Comparison of ENCODE assay signal across 10 mouse cellular contexts in the genomic region with DNA sequence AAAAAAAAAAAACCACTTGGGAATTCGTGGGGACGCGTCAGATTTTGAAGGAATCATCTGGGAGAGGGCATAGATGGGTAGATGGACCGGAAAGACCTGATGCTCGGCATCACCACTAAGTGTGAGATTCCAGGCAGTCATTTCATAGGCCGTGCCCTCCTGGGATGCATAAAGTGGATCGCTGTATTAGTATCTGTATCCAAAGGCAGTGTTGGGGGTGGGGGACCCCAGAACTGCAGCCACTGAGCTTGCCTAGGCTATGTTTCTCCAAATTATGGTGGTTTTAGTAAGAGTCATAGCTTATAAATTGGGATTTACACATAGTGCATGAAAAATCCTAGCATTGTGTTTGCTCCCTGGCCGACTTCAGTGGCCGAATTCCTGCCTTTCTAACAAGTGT. TPM values are rescaled to one million over a fixed set of nuclear protein-coding genes. Genes with fewer than 3 reads are reported as not detected.
A peak's percentile ranks its signal among the peaks of the same experiment; 100 is the strongest.
DNase-seq lines count a peak whose midpoint lies in the region; ATAC-seq and TF ChIP-seq lines count a peak whose summit lies in the region.
"Had no signal": no experiment of that assay in that cellular context is flagged by ENCODE, and none has a peak within 500 bp of the region (broad histone marks: within the 10 kb centered on the region; RNA-seq: fewer than 3 reads in every experiment).

No protein-coding gene starts in this region.

- H3K4me3 ChIP-seq in layer of hippocampus, adult 2 months, result peak overlapping the region; percentile 75
- H3K4me3 ChIP-seq in hindbrain, embryonic 13.5 days, result peak overlapping the region; percentile 72
- peak overlapping the region; percentile 75 for H3K4me3 ChIP-seq in neural tube, embryonic 13.5 days
- no peak overlapping the region for H3K4me3 ChIP-seq in liver, embryonic 11.5 days (ENCODE audit: low read depth, low read length)
- H3K4me3 ChIP-seq: heart, adult 2 months had no signal

- H3K4me2 ChIP-seq in hindbrain, embryonic 13.5 days, result peak overlapping the region; percentile 67
- peak overlapping the region; percentile 68 for H3K4me2 ChIP-seq in neural tube, embryonic 13.5 days
- no peak overlapping the region for H3K4me2 ChIP-seq in liver, embryonic 11.5 days

- peak overlapping the region; percentile 55 for H3K9ac ChIP-seq in hindbrain, embryonic 13.5 days
- peak overlapping the region; percentile 82 for H3K9ac ChIP-seq in neural tube, embryonic 13.5 days
- no peak overlapping the region for H3K9ac ChIP-seq in liver, embryonic 11.5 days (ENCODE audit: low read depth, low read length)

- peak overlapping the region; percentile 92 for H3K27ac ChIP-seq in layer of hippocampus, adult 2 months
- no peak overlapping the region for H3K27ac ChIP-seq in hindbrain, embryonic 13.5 days
- H3K27ac ChIP-seq in neural tube, embryonic 13.5 days (replicated peaks), result no peak overlapping the region; the same call in 1 of the 2 replicates
- no peak overlapping the region for H3K27ac ChIP-seq in liver, embryonic 11.5 days (ENCODE audit: low read depth, low read length)
- H3K27ac ChIP-seq: heart, adult 2 months had no signal

- no peaks in the 10 kb centered on the region for H3K9me3 ChIP-seq in hindbrain, embryonic 13.5 days
- H3K9me3 ChIP-seq in neural tube, embryonic 13.5 days, result no peaks in the 10 kb centered on the region
- no peaks in the 10 kb centered on the region for H3K9me3 ChIP-seq in liver, embryonic 11.5 days (ENCODE audit: control insufficient read depth, low read length)

- no peaks in the 10 kb centered on the region for H3K36me3 ChIP-seq in hindbrain, embryonic 13.5 days
- no peaks in the 10 kb centered on the region for H3K36me3 ChIP-seq in neural tube, embryonic 13.5 days
- H3K36me3 ChIP-seq in liver, embryonic 11.5 days (ENCODE audit: control insufficient read depth, insufficient read depth, low read length), result no peaks in the 10 kb centered on the region

- WGBS in hindbrain, embryonic 13.5 days, result 49% methylated on average over 9 of the region's 9 CpGs
- WGBS in neural tube, embryonic 13.5 days, result 38% methylated on average over 9 of the region's 9 CpGs
- 67% methylated on average over 9 of the region's 9 CpGs for WGBS in liver, embryonic 11.5 days

- no peak for DNase-seq in layer of hippocampus, adult 2 months (ENCODE audit: low spot score in 2 of 2)
- DNase-seq in layer of hippocampus, postnatal 25 days (ENCODE audit: extremely low spot score in 1 of 2, low spot score in 1 of 2), result no peak
- DNase-seq in cerebellum, postnatal 10 days, result peak; percentile 40 to 45
- no peak for DNase-seq in kidney, adult 8-10 months
- DNase-seq in testis, postnatal 14 days (ENCODE audit: low spot score), result no peak
- DNase-seq in liver, embryonic 11.5 days (ENCODE audit: low spot score), result no peak
- DNase-seq: heart, adult 2 months had no signal

- ATAC-seq in hindbrain, embryonic 13.5 days (ENCODE audit: low FRiP score), result no peak
- no peak for ATAC-seq in neural tube, embryonic 13.5 days (ENCODE audit: low read depth)
- ATAC-seq in liver, embryonic 11.5 days (replicated peaks; ENCODE audit: low FRiP score), result no peak
- ATAC-seq: intestine, embryonic 16.5 days had no signal

- peaks cover 55% of the 10 kb centered on the region for H3K4me1 ChIP-seq in hindbrain, embryonic 13.5 days (replicated peaks)
- peaks cover 71% of the 10 kb centered on the region for H3K4me1 ChIP-seq in neural tube, embryonic 13.5 days (replicated peaks)
- no peaks in the 10 kb centered on the region for H3K4me1 ChIP-seq in liver, embryonic 11.5 days (replicated peaks; ENCODE audit: control insufficient read depth, insufficient read depth, low read length)

- TF ChIP-seq CTCF in layer of hippocampus, adult 2 months (conservative IDR thresholded peaks at IDR 0.05), result no peak

- no peaks in the 10 kb centered on the region for H3K27me3 ChIP-seq in hindbrain, embryonic 13.5 days
- H3K27me3 ChIP-seq in neural tube, embryonic 13.5 days, result no peaks in the 10 kb centered on the region
- peaks cover 28% of the 10 kb centered on the region for H3K27me3 ChIP-seq in liver, embryonic 11.5 days (replicated peaks; ENCODE audit: control insufficient read depth, insufficient read depth, low read length)

RNA-seq across cellular contexts. Expression of gene Adgrb3, which starts 2.1 kb away (rescaled TPM):
- total RNA-seq in layer of hippocampus, adult 2 months (2021), result 100 to 1,000 TPM; 111 to 118 TPM
- total RNA-seq in layer of hippocampus, postnatal 25 days (2021), result 100 to 1,000 TPM; 106 to 121 TPM
- 41.2 and 42.0 TPM in 2 replicates for polyA plus RNA-seq in hindbrain, embryonic 13.5 days (2015; fragmentation: Nextera tagmentation; extraction: Ambion mirVana)
- 34.0 and 35.3 TPM in 2 replicates for polyA plus RNA-seq in neural tube, embryonic 13.5 days (2015; fragmentation: Nextera tagmentation; extraction: Ambion mirVana)
- 0.32 and 0.43 TPM in 2 replicates for polyA plus RNA-seq in liver, embryonic 11.5 days (2014; fragmentation: Nextera tagmentation; extraction: Ambion mirVana)
- total RNA-seq: heart, adult 2 months had no signal
- polyA plus RNA-seq: heart, adult 2 months had no signal

Comparison
In these comparisons a context has a peak if more than half of its experiments do, and no peak if none do; other contexts are left out.
1. DNase-seq: peak in cerebellum, postnatal 10 days (2 of 2); none in layer of hippocampus, adult 2 months (0 of 2), layer of hippocampus, postnatal 25 days (0 of 2), kidney, adult 8-10 months (0 of 2), testis, postnatal 14 days (single experiment) and liver, embryonic 11.5 days (single experiment).
2. RNA of gene Adgrb3, which starts 2.1 kb away (polyA plus RNA-seq): 41.2 to 42.0 TPM in hindbrain, embryonic 13.5 days and 34.0 to 35.3 TPM in neural tube, embryonic 13.5 days; 0.32 to 0.43 TPM in liver, embryonic 11.5 days; every median in the first group is over 10 times any median in the second.